Mouse (Mus musculus): Measurements from ENCODE around the gene Il24. TPM values are rescaled to one million over a fixed set of nuclear protein-coding genes. Genes with fewer than 3 reads are reported as not detected.

Gene Il24
- not detected in 2 replicates for polyA plus RNA-seq (2012; rRNA removed)

- H3K4me1 ChIP-seq (ENCODE audit: control insufficient read depth, insufficient read depth, insufficient read length) = no peaks in the 10 kb centered on the region
These were observed at the start of gene Il24 for GRCm38 (mm10) chr1:130887354-130887753. Gene Il24, minus strand, starts transcription at chr1:130887454.

GRCm38 (mm10) chr1:130936351-130936750 is 49.1 kb upstream of the Il24 start:
- H3K27me3 ChIP-seq (ENCODE audit: control insufficient read depth, insufficient read depth, low read length) = no peaks in the 10 kb centered on the region
- H3K36me3 ChIP-seq (ENCODE audit: control insufficient read depth, insufficient read depth, low read length) = no peaks in the 10 kb centered on the region
- 85% methylated on average over 6 of the region's 6 CpGs for WGBS
- no peak overlapping the region for H3K27ac ChIP-seq (ENCODE audit: insufficient read depth, low read length)
- no peaks in the 10 kb centered on the region for H3K4me1 ChIP-seq (ENCODE audit: control insufficient read depth, insufficient read depth, insufficient read length)
- TF ChIP-seq POLR2A (IDR thresholded peaks at IDR 0.05; ENCODE audit: low read depth, low read length) (no peak), CTCF (IDR thresholded peaks at IDR 0.05; ENCODE audit: extremely low read depth, insufficient read depth, insufficient read length, insufficient replicate concordance) (no peak)
- no peak for DNase-seq (ENCODE audit: low read depth in 1 of 2, low spot score in 2 of 2)
- H3K4me3 ChIP-seq (ENCODE audit: extremely low read depth, insufficient read depth, insufficient read length) = no peak overlapping the region

More at GRCm38 (mm10) chr1:130887354-130887753, at the start of gene Il24:
- no peak for DNase-seq (ENCODE audit: low read depth in 1 of 2, low spot score in 2 of 2)
- TF ChIP-seq CTCF (IDR thresholded peaks at IDR 0.05; ENCODE audit: extremely low read depth, insufficient read depth, insufficient read length, insufficient replicate concordance) = no peak
- TF ChIP-seq POLR2A (IDR thresholded peaks at IDR 0.05; ENCODE audit: low read depth, low read length) = no peak
- H3K27ac ChIP-seq (ENCODE audit: insufficient read depth, low read length) = no peak within 1 kb of the TSS
- H3K36me3 ChIP-seq (ENCODE audit: control insufficient read depth, insufficient read depth, low read length) = no peaks in the 10 kb centered on the region
- no peak within 1 kb of the TSS for H3K4me3 ChIP-seq (ENCODE audit: extremely low read depth, insufficient read depth, insufficient read length)
- no peaks in the 10 kb centered on the region for H3K27me3 ChIP-seq (ENCODE audit: control insufficient read depth, insufficient read depth, low read length)

GRCm38 (mm10) chr1:130926484-130926883 is 39.2 kb upstream of the Il24 start:
- no peaks in the 10 kb centered on the region for H3K27me3 ChIP-seq (ENCODE audit: control insufficient read depth, insufficient read depth, low read length)
- TF ChIP-seq CTCF (IDR thresholded peaks at IDR 0.05; ENCODE audit: extremely low read depth, insufficient read depth, insufficient read length, insufficient replicate concordance) (peak; percentile 28; the same call in 1 of the 2 replicates), POLR2A (IDR thresholded peaks at IDR 0.05; ENCODE audit: low read depth, low read length) (no peak)
- H3K36me3 ChIP-seq (ENCODE audit: control insufficient read depth, insufficient read depth, low read length) = no peaks in the 10 kb centered on the region
- H3K4me1 ChIP-seq (ENCODE audit: control insufficient read depth, insufficient read depth, insufficient read length) = no peaks in the 10 kb centered on the region
- peak; percentile 9 to 53 for DNase-seq (ENCODE audit: low read depth in 1 of 2, low spot score in 2 of 2)
- H3K27ac ChIP-seq (ENCODE audit: insufficient read depth, low read length) = no peak overlapping the region
- no peak overlapping the region for H3K4me3 ChIP-seq (ENCODE audit: extremely low read depth, insufficient read depth, insufficient read length)

- no peaks in the 10 kb centered on the region for H3K4me1 ChIP-seq (ENCODE audit: control insufficient read depth, insufficient read depth, insufficient read length)
- no peaks in the 10 kb centered on the region for H3K27me3 ChIP-seq (ENCODE audit: control insufficient read depth, insufficient read depth, low read length)
- H3K36me3 ChIP-seq (ENCODE audit: control insufficient read depth, insufficient read depth, low read length) = no peaks in the 10 kb centered on the region
- H3K27ac ChIP-seq (ENCODE audit: insufficient read depth, low read length) = no peak overlapping the region
- WGBS = 10% methylated on average over 1 of the region's 1 CpGs
- H3K4me3 ChIP-seq (ENCODE audit: extremely low read depth, insufficient read depth, insufficient read length) = no peak overlapping the region
- TF ChIP-seq CTCF (IDR thresholded peaks at IDR 0.05; ENCODE audit: extremely low read depth, insufficient read depth, insufficient read length, insufficient replicate concordance) (no peak), POLR2A (IDR thresholded peaks at IDR 0.05; ENCODE audit: low read depth, low read length) (no peak)
- DNase-seq (ENCODE audit: low read depth in 1 of 2, low spot score in 2 of 2) = no peak
These were observed 31.2 kb upstream of the Il24 start for GRCm38 (mm10) chr1:130918323-130918980.

- no peaks in the 10 kb centered on the region for H3K27me3 ChIP-seq (ENCODE audit: control insufficient read depth, insufficient read depth, low read length)
- no peak for DNase-seq (ENCODE audit: low read depth in 1 of 2, low spot score in 2 of 2)
- no peak within 1 kb of the TSS for H3K4me3 ChIP-seq (ENCODE audit: extremely low read depth, insufficient read depth, insufficient read length)
- no peaks in the 10 kb centered on the region for H3K4me1 ChIP-seq (ENCODE audit: control insufficient read depth, insufficient read depth, insufficient read length)
- no peak for TF ChIP-seq CTCF (IDR thresholded peaks at IDR 0.05; ENCODE audit: extremely low read depth, insufficient read depth, insufficient read length, insufficient replicate concordance)
- no peak for TF ChIP-seq POLR2A (IDR thresholded peaks at IDR 0.05; ENCODE audit: low read depth, low read length)
- H3K27ac ChIP-seq (ENCODE audit: insufficient read depth, low read length) = no peak within 1 kb of the TSS
- no peaks in the 10 kb centered on the region for H3K36me3 ChIP-seq (ENCODE audit: control insufficient read depth, insufficient read depth, low read length)
- 89% methylated on average over 12 of the region's 12 CpGs for WGBS
These were observed 24.3 kb upstream of the Il24 start, which contains the start of gene Il20 for GRCm38 (mm10) chr1:130911401-130912010. Gene Il20, minus strand, starts transcription at chr1:130911451.

- Histone ChIP-seq H3K4me1 (ENCODE audit: control insufficient read depth, insufficient read depth, insufficient read length) (no peaks in the 10 kb centered on the region), H3K36me3 (ENCODE audit: control insufficient read depth, insufficient read depth, low read length) (no peaks in the 10 kb centered on the region), H3K27ac (ENCODE audit: insufficient read depth, low read length) (no peak overlapping the region), H3K4me3 (ENCODE audit: extremely low read depth, insufficient read depth, insufficient read length) (no peak overlapping the region), H3K27me3 (ENCODE audit: control insufficient read depth, insufficient read depth, low read length) (no peaks in the 10 kb centered on the region)
- TF ChIP-seq POLR2A (IDR thresholded peaks at IDR 0.05; ENCODE audit: low read depth, low read length) (no peak), CTCF (IDR thresholded peaks at IDR 0.05; ENCODE audit: extremely low read depth, insufficient read depth, insufficient read length, insufficient replicate concordance) (no peak)
- WGBS = 90% methylated on average over 7 of the region's 7 CpGs
- DNase-seq (ENCODE audit: low read depth in 1 of 2, low spot score in 2 of 2) = no peak
These were observed 15.3 kb upstream of the Il24 start for GRCm38 (mm10) chr1:130902505-130902904.

GRCm38 (mm10) chr1:130894468-130894867 is 7.2 kb upstream of the Il24 start:
- TF ChIP-seq CTCF (IDR thresholded peaks at IDR 0.05; ENCODE audit: extremely low read depth, insufficient read depth, insufficient read length, insufficient replicate concordance) (no peak), POLR2A (IDR thresholded peaks at IDR 0.05; ENCODE audit: low read depth, low read length) (no peak)
- H3K36me3 ChIP-seq (ENCODE audit: control insufficient read depth, insufficient read depth, low read length) = no peaks in the 10 kb centered on the region
- no peaks in the 10 kb centered on the region for H3K27me3 ChIP-seq (ENCODE audit: control insufficient read depth, insufficient read depth, low read length)
- H3K27ac ChIP-seq (ENCODE audit: insufficient read depth, low read length) = no peak overlapping the region
- no peak overlapping the region for H3K4me3 ChIP-seq (ENCODE audit: extremely low read depth, insufficient read depth, insufficient read length)
- no peak for DNase-seq (ENCODE audit: low read depth in 1 of 2, low spot score in 2 of 2)
- H3K4me1 ChIP-seq (ENCODE audit: control insufficient read depth, insufficient read depth, insufficient read length) = no peaks in the 10 kb centered on the region
- 87% methylated on average over 6 of the region's 6 CpGs for WGBS

Data from spleen, adult 2 months (tissue).